Mouse (Mus musculus): Measurements from ENCODE around the gene Treml1. TPM values are rescaled to one million over a fixed set of nuclear protein-coding genes. Genes with fewer than 3 reads are reported as not detected.

The Treml1 gene
- total and polyA plus RNA-seq, 3 experiments, result 0.34 to 6.7 TPM; not detected in 1

- Histone ChIP-seq H3K36me3 (replicated peaks) (peaks cover 58% of the 10 kb centered on the region), H3K9me3 (replicated peaks) (no peaks in the 10 kb centered on the region), H3K4me1 (ENCODE audit: insufficient read depth, low read depth, low read length) (peaks cover 41% of the 10 kb centered on the region), H3K4me3 (ENCODE audit: low read depth, low read length) (peak overlapping the region; percentile 92), H3K27me3 (ENCODE audit: insufficient read depth, low read length) (no peaks in the 10 kb centered on the region)
- ATAC-seq (ENCODE audit: extremely low read depth, insufficient number of reproducible peaks, low FRiP score, poor library complexity, severe bottlenecking), result no peak
- TF ChIP-seq CTCF (IDR thresholded peaks at IDR 0.05; ENCODE audit: low read depth, low read length), result no peak
- no peak for TF ChIP-seq GATA2 (IDR thresholded peaks at IDR 0.05; ENCODE audit: borderline replicate concordance, low read depth, low read length)
- TF ChIP-seq TAL1 (conservative IDR thresholded peaks at IDR 0.05; ENCODE audit: low read depth, low read length), result no peak
- no peak for TF ChIP-seq POLR2AphosphoS5 (IDR thresholded peaks at IDR 0.05; ENCODE audit: insufficient replicate concordance, low read depth, low read length)
- no peak for TF ChIP-seq GATA1 (IDR thresholded peaks at IDR 0.05; ENCODE audit: borderline replicate concordance, low read length)
- no peak for DNase-seq (ENCODE audit: low spot score)
Measured at GRCm38 (mm10) chr17:48411241-48411640, 51.5 kb downstream of the Treml1 start.

GRCm38 (mm10) chr17:48416011-48416410 lies 56.3 kb downstream of the Treml1 start:
- no peak for ATAC-seq (ENCODE audit: extremely low read depth, insufficient number of reproducible peaks, low FRiP score, poor library complexity, severe bottlenecking)
- DNase-seq (ENCODE audit: low spot score), result no peak
- Histone ChIP-seq H3K4me1 (ENCODE audit: insufficient read depth, low read depth, low read length) (peaks cover 43% of the 10 kb centered on the region), H3K27me3 (ENCODE audit: insufficient read depth, low read length) (no peaks in the 10 kb centered on the region), H3K36me3 (replicated peaks) (peaks cover 78% of the 10 kb centered on the region), H3K9me3 (replicated peaks) (no peaks in the 10 kb centered on the region), H3K4me3 (ENCODE audit: low read depth, low read length) (no peak overlapping the region)
- TF ChIP-seq GATA1 (IDR thresholded peaks at IDR 0.05; ENCODE audit: borderline replicate concordance, low read length), result no peak
- TF ChIP-seq CTCF (IDR thresholded peaks at IDR 0.05; ENCODE audit: low read depth, low read length), result no peak
- TF ChIP-seq GATA2 (IDR thresholded peaks at IDR 0.05; ENCODE audit: borderline replicate concordance, low read depth, low read length), result no peak
- no peak for TF ChIP-seq TAL1 (conservative IDR thresholded peaks at IDR 0.05; ENCODE audit: low read depth, low read length)
- TF ChIP-seq POLR2AphosphoS5 (IDR thresholded peaks at IDR 0.05; ENCODE audit: insufficient replicate concordance, low read depth, low read length), result no peak

Other genes starting within 250 kb of the Treml1 start
- not detected in 2 replicates for gene 9830107B12Rik, start 213.6 kb upstream of the Treml1 start, total RNA-seq (2014; fragmentation: Nextera tagmentation)
- 0.29 and 0.38 TPM in 2 replicates for gene 9830107B12Rik, start 213.6 kb upstream of the Treml1 start, total RNA-seq (2017)
- gene 9830107B12Rik, start 213.6 kb upstream of the Treml1 start, polyA plus RNA-seq (2012), result not detected in 2 replicates
- gene A530064D06Rik, start 192.6 kb upstream of the Treml1 start, total RNA-seq (2014; fragmentation: Nextera tagmentation), result not detected in 2 replicates
- 0.17 and 0.27 TPM in 2 replicates for gene A530064D06Rik, start 192.6 kb upstream of the Treml1 start, total RNA-seq (2017)
- gene A530064D06Rik, start 192.6 kb upstream of the Treml1 start, polyA plus RNA-seq (2012), result not detected in 2 replicates
- not detected in 2 replicates for gene Trem1, start 127.1 kb upstream of the Treml1 start, total RNA-seq (2014; fragmentation: Nextera tagmentation)
- 0.05 and 0.06 TPM in 2 replicates for gene Trem1, start 127.1 kb upstream of the Treml1 start, total RNA-seq (2017)
- gene Trem1, start 127.1 kb upstream of the Treml1 start, polyA plus RNA-seq (2012), result not detected in 2 replicates
- not detected in 2 replicates for gene Trem3, start 112.1 kb upstream of the Treml1 start, total RNA-seq (2014; fragmentation: Nextera tagmentation)
- gene Trem3, start 112.1 kb upstream of the Treml1 start, total RNA-seq (2017), result not detected in 2 replicates
- not detected in 2 replicates for gene Trem3, start 112.1 kb upstream of the Treml1 start, polyA plus RNA-seq (2012)
- gene Treml4, start 95.6 kb upstream of the Treml1 start, total RNA-seq (2014; fragmentation: Nextera tagmentation), result 2.3 TPM in 1 of 2 replicates, not detected in the other
- gene Treml4, start 95.6 kb upstream of the Treml1 start, total RNA-seq (2017), result 1.4 and 2.2 TPM in 2 replicates
- 0.22 and 0.33 TPM in 2 replicates for gene Treml4, start 95.6 kb upstream of the Treml1 start, polyA plus RNA-seq (2012)
- 84.3 and 99.8 TPM in 2 replicates for gene Treml2, start 60.4 kb upstream of the Treml1 start, total RNA-seq (2014; fragmentation: Nextera tagmentation)
- gene Treml2, start 60.4 kb upstream of the Treml1 start, total RNA-seq (2017), result 63.4 and 71.0 TPM in 2 replicates
- gene Treml2, start 60.4 kb upstream of the Treml1 start, polyA plus RNA-seq (2012), result 14.3 and 15.6 TPM in 2 replicates
- gene B430306N03Rik, start 43.8 kb upstream of the Treml1 start, total RNA-seq (2014; fragmentation: Nextera tagmentation), result 1.0 and 1.7 TPM in 2 replicates
- 0.87 and 0.93 TPM in 2 replicates for gene B430306N03Rik, start 43.8 kb upstream of the Treml1 start, total RNA-seq (2017)
- 0.20 and 0.21 TPM in 2 replicates for gene B430306N03Rik, start 43.8 kb upstream of the Treml1 start, polyA plus RNA-seq (2012)
- gene Trem2, start 13.5 kb upstream of the Treml1 start, total RNA-seq (2014; fragmentation: Nextera tagmentation), result 0.44 and 2.3 TPM in 2 replicates
- 0.60 and 0.87 TPM in 2 replicates for gene Trem2, start 13.5 kb upstream of the Treml1 start, total RNA-seq (2017)
- gene Trem2, start 13.5 kb upstream of the Treml1 start, polyA plus RNA-seq (2012), result 1.0 and 1.3 TPM in 2 replicates
- 193 and 203 TPM in 2 replicates for gene Nfya, start 50.0 kb downstream of the Treml1 start, total RNA-seq (2014; fragmentation: Nextera tagmentation)
- gene Nfya, start 50.0 kb downstream of the Treml1 start, total RNA-seq (2017), result 22.5 and 27.4 TPM in 2 replicates
- 41.1 and 43.3 TPM in 2 replicates for gene Nfya, start 50.0 kb downstream of the Treml1 start, polyA plus RNA-seq (2012)
- 34.3 and 39.8 TPM in 2 replicates for gene Oard1, start 50.1 kb downstream of the Treml1 start, total RNA-seq (2014; fragmentation: Nextera tagmentation)
- 83.4 and 91.3 TPM in 2 replicates for gene Oard1, start 50.1 kb downstream of the Treml1 start, total RNA-seq (2017)
- 3.5 and 5.0 TPM in 2 replicates for gene Oard1, start 50.1 kb downstream of the Treml1 start, polyA plus RNA-seq (2012)
- not detected in 2 replicates for gene Apobec2, start 73.0 kb downstream of the Treml1 start, total RNA-seq (2014; fragmentation: Nextera tagmentation)
- gene Apobec2, start 73.0 kb downstream of the Treml1 start, total RNA-seq (2017), result 0.06 and 0.11 TPM in 2 replicates
- gene Apobec2, start 73.0 kb downstream of the Treml1 start, polyA plus RNA-seq (2012), result not detected in 2 replicates
- gene Tspo2, start 91.6 kb downstream of the Treml1 start, total RNA-seq (2014; fragmentation: Nextera tagmentation), result 84.5 and 99.5 TPM in 2 replicates
- gene Tspo2, start 91.6 kb downstream of the Treml1 start, total RNA-seq (2017), result 57.0 and 61.3 TPM in 2 replicates
- gene Tspo2, start 91.6 kb downstream of the Treml1 start, polyA plus RNA-seq (2012), result 23.0 and 47.5 TPM in 2 replicates
- gene Unc5cl, start 95.0 kb downstream of the Treml1 start, total RNA-seq (2014; fragmentation: Nextera tagmentation), result 22.1 and 25.9 TPM in 2 replicates
- gene Unc5cl, start 95.0 kb downstream of the Treml1 start, total RNA-seq (2017), result 15.6 and 17.6 TPM in 2 replicates
- 15.9 and 16.3 TPM in 2 replicates for gene Unc5cl, start 95.0 kb downstream of the Treml1 start, polyA plus RNA-seq (2012)

All from G1E (cell line).